Mouse (Mus musculus) left cerebral cortex, adult 9 months (tissue): Measurements from ENCODE around the gene Bag5.
"Not testable (repeated sequence)": the region's sequence is repeated elsewhere in the genome, so short reads cannot be mapped to it uniquely, and the experiment has no call there.

Source experiments
- DNase-seq, 2 experiments: peaks; one replicate each; pipeline ENCODE4 v3.0.0; 2022; ENCODE audit warnings: low spot score in 2 of 2

Gene Bag5

GRCm38 (mm10) chr12:111675797-111676580 is 37.1 kb downstream of the Bag5 start:
- DNase-seq: no peak

- no peak for DNase-seq
Observed at GRCm38 (mm10) chr12:111674850-111675486, 38.1 kb downstream of the Bag5 start.

GRCm38 (mm10) chr12:111672581-111672980 is 40.5 kb downstream of the Bag5 start:
- DNase-seq: no peak

- DNase-seq: peak; percentile 86 to 94
Observed at GRCm38 (mm10) chr12:111672176-111672575, 40.9 kb downstream of the Bag5 start, which contains the start of gene Ckb. Gene Ckb, minus strand, starts transcription at chr12:111672338.

- peak in 1 of 2 experiments; percentile 80 for DNase-seq
Observed at GRCm38 (mm10) chr12:111671431-111671902, 41.6 kb downstream of the Bag5 start.

GRCm38 (mm10) chr12:111670976-111671375 is 42.1 kb downstream of the Bag5 start:
- no peak for DNase-seq

- DNase-seq: peak in 1 of 2 experiments; percentile 78
Observed at GRCm38 (mm10) chr12:111670371-111670971, 42.6 kb downstream of the Bag5 start.

- no peak for DNase-seq
Observed at GRCm38 (mm10) chr12:111669961-111670360, 43.1 kb downstream of the Bag5 start.

GRCm38 (mm10) chr12:111669000-111669788 is 43.9 kb downstream of the Bag5 start:
- DNase-seq: peak in 1 of 2 experiments; percentile 49

- peak; percentile 84 to 98 for DNase-seq
Observed at GRCm38 (mm10) chr12:111668457-111668912, 44.6 kb downstream of the Bag5 start.

- DNase-seq: no peak
Observed at GRCm38 (mm10) chr12:111667421-111667820, 45.6 kb downstream of the Bag5 start.

GRCm38 (mm10) chr12:111666380-111666779 is 46.7 kb downstream of the Bag5 start:
- peak; percentile 80 to 88 for DNase-seq

- no peak for DNase-seq
Observed at GRCm38 (mm10) chr12:111665041-111665880, 47.8 kb downstream of the Bag5 start.

- DNase-seq: no peak
Observed at GRCm38 (mm10) chr12:111664144-111664634, 48.9 kb downstream of the Bag5 start.

GRCm38 (mm10) chr12:111663228-111664143 is 49.6 kb downstream of the Bag5 start:
- DNase-seq: no peak

- not testable (repeated sequence) for DNase-seq
Observed at GRCm38 (mm10) chr12:111661554-111661953, 51.5 kb downstream of the Bag5 start.

GRCm38 (mm10) chr12:111660628-111661027 is 52.4 kb downstream of the Bag5 start:
- no peak for DNase-seq
